Mouse (Mus musculus): ENCODE data around the gene Setd3.

- no peak for TF ChIP-seq CTCF (IDR thresholded peaks at IDR 0.05; ENCODE audit: borderline replicate concordance, insufficient read depth, low read length)
- TF ChIP-seq POLR2A (IDR thresholded peaks at IDR 0.05; ENCODE audit: low read depth, low read length): no peak
These were observed 43.4 kb downstream of the Setd3 start for GRCm38 (mm10) chr12:108135610-108136208.
